Mouse (Mus musculus) liver, postnatal 0 days (tissue): ENCODE results near the gene Them7.

ENCODE experiments used
- CTCF ChIP-seq: sonication (generic); IDR thresholded peaks from 2 replicates; pipeline ENCODE4 v1.5.1; 2016; ENCODE audit warnings: antibody characterized with exemption, low read depth
- EP300 ChIP-seq: IDR thresholded peaks from 2 replicates; pipeline ENCODE4 v1.6.1; 2016; ENCODE audit warnings: antibody characterized with exemption, low read depth, mild to moderate bottlenecking

DNA sequence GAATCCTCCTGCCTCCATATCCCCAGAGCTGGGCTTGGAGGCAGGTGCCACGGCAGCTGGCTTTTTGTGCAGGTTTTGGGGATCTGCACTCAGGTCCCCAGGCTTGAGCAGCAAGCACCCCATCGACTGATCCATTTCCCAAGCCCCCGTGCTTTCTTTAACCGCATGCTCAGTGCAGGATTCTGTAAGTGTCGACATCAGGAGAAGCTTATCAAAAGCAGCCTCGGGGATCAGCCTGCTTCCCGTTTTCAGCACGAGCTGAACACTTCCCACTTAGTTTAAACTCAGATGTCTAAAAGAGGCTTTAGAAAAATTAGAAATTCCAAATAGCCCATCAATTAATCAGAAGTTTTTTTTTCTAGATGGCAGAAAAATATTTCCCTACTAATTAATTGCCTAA is 4.5 kb upstream of the Them7 start:
- TF ChIP-seq EP300: no peak
- TF ChIP-seq CTCF: no peak
